Comparison of ENCODE assay signal across 18 mouse cellular contexts in the genomic region with DNA sequence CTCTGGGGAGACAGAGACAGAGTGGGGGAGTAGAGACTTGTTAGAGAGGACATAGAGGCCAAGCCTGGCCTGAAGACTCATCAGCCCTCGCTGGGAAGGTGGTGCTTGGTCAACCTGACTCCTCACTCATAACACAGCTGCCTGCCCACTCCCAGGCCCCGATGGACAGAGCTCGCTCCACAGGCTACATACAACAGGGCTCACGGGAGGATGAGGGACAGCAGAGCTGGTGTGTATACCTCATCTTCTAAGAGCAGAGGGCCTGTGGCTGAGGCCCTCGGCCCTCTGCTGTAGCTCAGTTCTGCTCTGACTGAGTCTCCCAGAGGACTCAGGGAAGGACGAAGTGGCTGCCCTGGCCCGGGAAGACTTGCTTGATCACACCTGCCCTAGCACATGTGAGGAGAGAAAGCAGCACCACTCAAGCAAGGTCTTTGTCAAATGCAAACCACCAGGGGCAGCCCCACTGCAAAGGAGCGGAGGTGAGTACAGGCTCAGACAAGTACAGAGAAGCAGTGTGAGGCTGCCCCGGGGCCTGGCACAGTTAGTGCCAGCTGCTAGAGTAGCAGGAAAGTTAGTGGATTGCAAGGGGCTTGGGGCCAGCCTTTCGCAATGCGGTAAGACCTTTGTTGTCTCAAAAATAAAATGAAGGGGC. TPM values are rescaled to one million over a fixed set of nuclear protein-coding genes. Genes with fewer than 3 reads are reported as not detected.
DNase-seq lines count a peak whose midpoint lies in the region; ATAC-seq and TF ChIP-seq lines count a peak whose summit lies in the region.
"Had no signal": no experiment of that assay in that cellular context is flagged by ENCODE, and none has a peak within 500 bp of the region (broad histone marks: within the 10 kb centered on the region; RNA-seq: fewer than 3 reads in every experiment).

No protein-coding gene starts in this region.

- H3K4me2 ChIP-seq in lung, embryonic 15.5 days = no peak overlapping the region
- no peak overlapping the region for H3K4me2 ChIP-seq in limb, embryonic 15.5 days

- H3K79me2 ChIP-seq in heart, adult 2 months (replicated peaks; ENCODE audit: control insufficient read depth, insufficient read depth, low read length) = no peaks in the 10 kb centered on the region

- H3K9me3 ChIP-seq in lung, embryonic 15.5 days = no peaks in the 10 kb centered on the region
- H3K9me3 ChIP-seq in E14TG2a.4 (ENCODE audit: low read length) = peaks cover 8% of the 10 kb centered on the region
- no peaks in the 10 kb centered on the region for H3K9me3 ChIP-seq in limb, embryonic 15.5 days

- H3K36me3 ChIP-seq in heart, adult 2 months (ENCODE audit: control insufficient read depth, insufficient read depth, low read length) = no peaks in the 10 kb centered on the region
- H3K36me3 ChIP-seq in lung, embryonic 15.5 days = no peaks in the 10 kb centered on the region
- H3K36me3 ChIP-seq in E14TG2a.4 (ENCODE audit: insufficient read depth, low read length) = no peaks in the 10 kb centered on the region
- H3K36me3 ChIP-seq in limb, embryonic 15.5 days = no peaks in the 10 kb centered on the region
- H3K36me3 ChIP-seq: G1E had no signal

- no peak for TF ChIP-seq CTCF in heart, adult 2 months (IDR thresholded peaks at IDR 0.05)
- TF ChIP-seq CTCF in E14TG2a.4 (conservative IDR thresholded peaks at IDR 0.05; ENCODE audit: low read length) = no peak

- peak; percentile 87 for DNase-seq in heart, adult 11 months
- DNase-seq in heart, adult 2 months = no peak
- DNase-seq in lung, postnatal 10 days = no peak
- DNase-seq in gastrocnemius, adult 8-10 months (ENCODE audit: low spot score in 2 of 2) = no peak
- DNase-seq: adrenal gland, adult 8-10 months; B cell, adult 2 months; cerebellum, adult 8-10 months; embryo, embryonic 11 days; gastrocnemius, adult 2 months; heart, postnatal 14 days; kidney, postnatal 36 days; thymus, postnatal 36 days had no signal

- H3K4me1 ChIP-seq in heart, adult 2 months (ENCODE audit: control insufficient read depth, insufficient read depth, low read length) = peaks cover 3% of the 10 kb centered on the region
- H3K4me1 ChIP-seq in lung, embryonic 15.5 days = peaks cover 22% of the 10 kb centered on the region
- peaks cover 40% of the 10 kb centered on the region for H3K4me1 ChIP-seq in E14TG2a.4 (replicated peaks; ENCODE audit: low read depth, low read length)
- peaks cover 11% of the 10 kb centered on the region for H3K4me1 ChIP-seq in limb, embryonic 15.5 days

- TF ChIP-seq EP300 in heart, adult 2 months (IDR thresholded peaks at IDR 0.05; ENCODE audit: insufficient read depth, low read depth, low read length) = no peak

- no peak for TF ChIP-seq POLR2A in heart, adult 2 months (IDR thresholded peaks at IDR 0.05; ENCODE audit: insufficient read depth, low read depth, low read length)

- no peaks in the 10 kb centered on the region for H3K27me3 ChIP-seq in heart, adult 2 months (ENCODE audit: control insufficient read depth, insufficient read depth, low read length)
- H3K27me3 ChIP-seq in lung, embryonic 15.5 days = no peaks in the 10 kb centered on the region
- 0 out of 2 replicates have a peak, but pooled peaks cover 2% of the 10 kb centered on the region for H3K27me3 ChIP-seq in E14TG2a.4 (ENCODE audit: insufficient read depth, low read length)
- no peaks in the 10 kb centered on the region for H3K27me3 ChIP-seq in limb, embryonic 15.5 days

- no peak overlapping the region for H3K9ac ChIP-seq in heart, adult 2 months (ENCODE audit: low read depth, low read length)
- H3K9ac ChIP-seq in lung, embryonic 15.5 days = no peak overlapping the region
- H3K9ac ChIP-seq in limb, embryonic 15.5 days = no peak overlapping the region

- intact Hi-C loops in heart, adult 2 months (cut with DNase I) = no loop called here

- WGBS in heart, adult 2 months = 90% methylated on average over 11 of the region's 11 CpGs
- 82% methylated on average over 11 of the region's 11 CpGs for WGBS in lung, embryonic 15.5 days
- WGBS in limb, embryonic 15.5 days = 64% methylated on average over 11 of the region's 11 CpGs

- no peak overlapping the region for H3K27ac ChIP-seq in heart, adult 2 months
- H3K27ac ChIP-seq in lung, embryonic 15.5 days = peak overlapping the region; percentile 84; the same call in 1 of the 2 replicates
- H3K27ac ChIP-seq in limb, embryonic 15.5 days = peak overlapping the region; percentile 51; the same call in 1 of the 2 replicates

- H3K4me3 ChIP-seq in heart, adult 2 months = no peak overlapping the region
- H3K4me3 ChIP-seq in lung, embryonic 15.5 days = no peak overlapping the region
- H3K4me3 ChIP-seq in E14TG2a.4 (replicated peaks; ENCODE audit: low read length) = 0 out of 2 replicates have a peak overlapping the region, but pooled peaks have one; percentile 11
- H3K4me3 ChIP-seq in limb, embryonic 15.5 days = no peak overlapping the region
- H3K4me3 ChIP-seq: gastrocnemius, adult 2 months had no signal

- ATAC-seq in lung, embryonic 15.5 days (ENCODE audit: borderline replicate concordance, extremely low read depth, low FRiP score, low TSS enrichment) = no peak
- ATAC-seq in limb, embryonic 15.5 days (ENCODE audit: insufficient number of reproducible peaks, low FRiP score, low TSS enrichment, low read depth) = no peak
- ATAC-seq in erythroblast, adult 5-6 weeks (replicated peaks; ENCODE audit: low FRiP score, poor library complexity, severe bottlenecking) = no peak
- ATAC-seq: inflammation-experienced regulatory T-cells, adult 6 months had no signal

RNA-seq across cellular contexts. Expression of a gene that starts 34.9 kb away (rescaled TPM):
- total RNA-seq in heart, adult 2 months (2021) = 10 to 100 TPM; 74.4 to 79.4 TPM
- polyA plus RNA-seq in heart, adult 2 months (2012; rRNA removed) = 43.3 and 65.0 TPM in 2 replicates
- 139 and 147 TPM in 2 replicates for polyA plus RNA-seq in lung, embryonic 15.5 days (2015; fragmentation: Nextera tagmentation; extraction: Ambion mirVana)
- 147 and 148 TPM in 2 replicates for polyA plus RNA-seq in limb, embryonic 15.5 days (2015; fragmentation: Nextera tagmentation; extraction: Ambion mirVana)
- 8.8 and 12.7 TPM in 2 replicates for total RNA-seq in erythroblast, adult 5-6 weeks (2015; ENCODE audit: low replicate concordance)
- total RNA-seq in erythroblast, adult 5-6 weeks (2017; ENCODE audit: low replicate concordance) = 4.0 and 4.3 TPM in 2 replicates
- 10 to 100 TPM; 25.2 to 28.9 (median 27.2) TPM for total RNA-seq in gastrocnemius, adult 8-10 months (2022)
